Mouse (Mus musculus): Measurements from ENCODE around the gene Bicra. TPM values are rescaled to one million over a fixed set of nuclear protein-coding genes. Genes with fewer than 3 reads are reported as not detected.

Gene Bicra
- polyA plus RNA-seq, 1 experiment from 2014 or later: 10.7 TPM

DNA sequence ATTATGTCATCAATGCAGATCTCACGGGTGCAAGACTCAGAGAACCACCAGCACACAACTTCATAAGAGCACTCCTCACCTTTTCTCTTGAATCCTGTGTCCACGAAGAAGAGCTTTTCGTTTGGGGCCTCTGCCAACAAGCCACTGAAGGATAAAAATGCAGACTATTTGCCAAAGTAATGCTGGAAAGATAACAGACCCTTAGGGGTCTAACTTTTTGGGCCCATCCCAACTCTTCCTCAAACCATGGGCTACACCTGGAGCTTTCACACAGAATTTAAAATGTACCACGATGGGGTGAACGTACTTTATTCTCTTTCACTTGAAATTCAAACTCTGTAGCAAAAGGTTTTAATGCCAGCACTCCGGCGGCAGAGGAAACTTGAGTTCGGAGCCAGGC lies 102.5 kb downstream of the Bicra start:
- WGBS: 8% methylated on average over 8 of the region's 8 CpGs
- H3K4me3 ChIP-seq: peak overlapping the region; percentile 78
- H3K9me3 ChIP-seq: no peaks in the 10 kb centered on the region
- peak overlapping the region; percentile 99 for H3K27ac ChIP-seq
- peaks cover 30% of the 10 kb centered on the region for H3K4me1 ChIP-seq (replicated peaks)
- DNase-seq (ENCODE audit: low spot score): no peak
- H3K27me3 ChIP-seq (ENCODE audit: insufficient read depth, poor library complexity, severe bottlenecking): peaks cover 6% of the 10 kb centered on the region; the same call in 1 of the 2 replicates
- peaks cover 47% of the 10 kb centered on the region for H3K36me3 ChIP-seq

DNA sequence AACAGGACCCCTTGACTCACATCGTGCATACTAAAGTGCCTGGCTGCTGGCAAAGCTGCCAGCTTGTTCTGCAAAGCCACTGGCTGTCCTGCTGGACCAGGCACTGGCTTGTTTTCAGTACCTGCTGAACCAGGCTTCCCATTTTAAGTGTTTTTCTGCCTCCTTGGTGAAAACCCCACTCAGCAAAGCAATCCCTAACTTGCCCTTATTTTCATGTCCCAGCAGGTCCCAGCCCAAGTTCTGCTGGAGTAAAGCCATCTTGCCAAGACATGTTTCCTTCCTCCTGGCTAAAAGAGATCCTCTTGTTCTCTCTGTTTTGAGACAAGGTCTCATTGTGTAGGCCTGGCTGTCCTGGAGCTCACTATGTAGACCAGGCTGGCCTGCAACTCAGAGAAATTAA lies 103.4 kb downstream of the Bicra start:
- H3K36me3 ChIP-seq: peaks cover 52% of the 10 kb centered on the region
- 97% methylated on average over 1 of the region's 1 CpGs for WGBS
- H3K27me3 ChIP-seq (ENCODE audit: insufficient read depth, poor library complexity, severe bottlenecking): peaks cover 6% of the 10 kb centered on the region; the same call in 1 of the 2 replicates
- no peaks in the 10 kb centered on the region for H3K9me3 ChIP-seq
- peak overlapping the region; percentile 78 for H3K4me3 ChIP-seq
- no peak overlapping the region for H3K27ac ChIP-seq
- no peak for DNase-seq (ENCODE audit: low spot score)
- H3K4me1 ChIP-seq (replicated peaks): peaks cover 30% of the 10 kb centered on the region

DNA sequence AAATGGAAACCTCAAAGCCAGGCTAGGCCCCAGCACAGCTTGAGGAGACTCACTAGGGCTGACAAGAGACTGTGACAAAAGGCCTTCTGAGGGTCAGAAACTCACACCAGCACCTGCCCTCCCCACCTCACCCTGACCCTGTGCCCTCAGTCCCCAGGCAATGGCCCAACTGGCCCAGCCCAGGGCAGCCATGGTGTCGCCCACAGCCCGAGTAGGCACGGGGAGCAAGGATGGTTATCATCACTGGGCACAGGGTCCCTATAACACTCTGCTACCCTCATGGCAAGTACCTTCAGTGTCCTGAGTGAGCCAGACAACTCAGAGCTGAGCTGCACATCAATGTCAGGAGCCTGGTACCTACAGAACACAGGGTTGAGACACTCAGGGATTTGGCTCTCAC lies 109.1 kb downstream of the Bicra start:
- no peaks in the 10 kb centered on the region for H3K27me3 ChIP-seq (ENCODE audit: insufficient read depth, poor library complexity, severe bottlenecking)
- no peaks in the 10 kb centered on the region for H3K4me1 ChIP-seq (replicated peaks)
- no peak overlapping the region for H3K4me3 ChIP-seq
- H3K36me3 ChIP-seq: peaks cover 89% of the 10 kb centered on the region
- no peak for DNase-seq (ENCODE audit: low spot score)
- H3K9me3 ChIP-seq: peaks cover 8% of the 10 kb centered on the region
- no peak overlapping the region for H3K27ac ChIP-seq
- 93% methylated on average over 3 of the region's 3 CpGs for WGBS

DNA sequence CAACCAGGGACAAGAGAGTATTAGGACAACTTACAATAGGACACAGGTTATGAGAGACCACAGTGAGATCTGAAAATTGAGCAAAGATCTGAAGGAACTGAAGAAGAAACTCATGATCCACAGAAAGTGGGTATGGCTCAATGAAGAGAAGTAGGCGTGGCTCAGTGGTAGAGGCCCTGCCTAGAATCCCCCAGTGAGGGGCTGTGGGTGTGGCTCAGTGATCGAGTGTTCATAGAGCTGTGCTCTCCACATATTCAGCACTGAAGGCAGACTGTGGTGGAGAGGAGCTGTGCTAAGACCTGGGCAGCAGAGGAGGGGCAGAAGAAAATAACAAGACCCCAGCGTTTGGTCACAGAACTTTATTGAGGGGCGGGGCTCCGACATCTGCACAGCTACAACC lies 110.2 kb downstream of the Bicra start:
- no peak for DNase-seq (ENCODE audit: low spot score)
- Histone ChIP-seq H3K27ac (no peak overlapping the region), H3K36me3 (peaks cover 78% of the 10 kb centered on the region), H3K27me3 (ENCODE audit: insufficient read depth, poor library complexity, severe bottlenecking) (no peaks in the 10 kb centered on the region), H3K4me3 (no peak overlapping the region), H3K9me3 (peaks cover 8% of the 10 kb centered on the region), H3K4me1 (replicated peaks) (no peaks in the 10 kb centered on the region)
- WGBS: 92% methylated on average over 5 of the region's 5 CpGs

DNA sequence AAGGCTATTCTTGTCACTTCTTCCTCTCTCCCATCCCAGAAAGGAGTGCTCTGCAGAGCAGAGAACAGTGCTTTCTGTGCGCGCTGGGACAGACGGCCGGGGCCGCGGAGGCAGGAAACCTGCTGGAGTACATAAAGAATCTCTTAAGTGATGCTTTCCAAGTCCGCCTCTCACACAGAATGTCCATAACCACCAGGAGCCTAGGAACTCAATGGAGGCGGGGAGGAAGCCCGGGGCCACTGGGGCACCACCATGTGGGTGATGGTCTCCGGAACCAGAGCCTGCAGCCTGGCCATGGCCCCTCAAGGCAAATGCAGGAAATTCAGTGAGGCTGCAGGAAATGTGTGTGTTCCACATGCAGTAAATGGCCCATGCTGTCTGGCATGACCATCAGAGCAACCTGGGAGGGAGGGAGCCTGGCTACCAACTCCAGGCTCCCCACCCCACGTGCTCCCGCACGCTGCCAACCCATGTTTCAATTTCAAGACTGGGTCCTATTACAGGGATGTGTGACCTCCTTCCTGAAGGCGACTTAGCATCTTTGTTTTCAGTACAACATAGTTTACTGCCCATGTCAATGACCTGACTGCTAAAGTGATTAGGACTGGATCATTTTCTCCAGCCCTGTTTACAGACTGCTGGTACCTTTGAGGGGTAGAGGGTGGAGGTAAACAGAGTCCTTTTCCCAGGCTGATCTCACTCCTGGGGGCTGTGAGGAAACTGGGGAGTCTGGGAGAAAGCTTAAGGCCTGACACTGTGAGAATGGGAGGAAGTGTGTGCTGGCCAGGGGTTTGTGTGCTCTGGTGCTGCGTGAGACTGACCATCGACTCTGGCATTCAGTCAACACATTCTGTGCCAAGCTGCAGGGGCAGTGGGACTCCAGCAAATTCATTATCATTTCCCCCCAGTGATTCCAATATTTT lies 114.0 kb downstream of the Bicra start:
- H3K4me3 ChIP-seq: no peak overlapping the region
- DNase-seq (ENCODE audit: low spot score): no peak
- H3K36me3 ChIP-seq: peaks cover 40% of the 10 kb centered on the region
- H3K27me3 ChIP-seq (ENCODE audit: insufficient read depth, poor library complexity, severe bottlenecking): no peaks in the 10 kb centered on the region
- no peaks in the 10 kb centered on the region for H3K4me1 ChIP-seq (replicated peaks)
- no peak overlapping the region for H3K27ac ChIP-seq
- H3K9me3 ChIP-seq: peaks cover 11% of the 10 kb centered on the region
- WGBS: 66% methylated on average over 16 of the region's 16 CpGs

DNA sequence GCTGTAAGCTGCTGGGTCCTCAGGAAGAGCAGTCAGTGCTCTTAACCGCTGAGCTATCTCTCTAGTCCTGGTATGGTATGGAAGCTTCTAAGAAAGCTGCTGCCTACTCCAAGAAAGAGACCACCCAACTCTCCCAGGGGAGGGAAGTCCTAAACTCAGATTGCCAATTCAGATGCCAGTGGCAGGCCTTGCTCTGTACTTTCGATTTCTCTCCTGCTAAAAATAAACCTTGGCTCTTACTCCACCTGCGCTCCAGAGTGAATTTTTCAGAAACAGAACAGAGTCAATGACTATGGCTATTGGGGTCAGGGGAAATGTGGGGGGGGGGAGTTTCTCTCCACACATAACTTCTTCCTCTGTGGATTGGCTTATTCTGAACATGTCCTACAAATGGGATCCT lies 116.1 kb downstream of the Bicra start:
- Histone ChIP-seq H3K4me3 (no peak overlapping the region), H3K27ac (no peak overlapping the region), H3K9me3 (peaks cover 11% of the 10 kb centered on the region), H3K4me1 (replicated peaks) (no peaks in the 10 kb centered on the region), H3K27me3 (ENCODE audit: insufficient read depth, poor library complexity, severe bottlenecking) (no peaks in the 10 kb centered on the region), H3K36me3 (peaks cover 19% of the 10 kb centered on the region)
- no peak for DNase-seq (ENCODE audit: low spot score)
- 82% methylated on average over 3 of the region's 3 CpGs for WGBS

DNA sequence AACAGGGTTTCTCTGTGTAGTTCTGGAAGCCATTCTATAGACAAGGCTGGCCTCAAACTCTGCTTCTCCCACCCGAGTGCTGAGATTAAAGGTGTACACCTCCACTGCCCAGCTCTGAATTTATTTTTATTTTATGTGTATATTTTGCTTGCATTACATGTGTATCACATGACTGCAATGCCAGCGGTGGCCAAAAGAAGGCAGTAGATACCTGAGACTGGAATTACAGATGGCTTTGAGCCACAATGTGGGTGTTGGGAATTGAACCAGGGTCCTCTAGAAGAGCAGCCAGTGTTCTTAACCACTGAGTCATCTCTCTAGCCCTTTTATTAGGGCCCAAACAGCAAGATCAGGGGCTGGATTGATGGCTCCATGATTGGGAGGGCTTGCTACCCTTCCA lies 117.2 kb downstream of the Bicra start:
- no peaks in the 10 kb centered on the region for H3K4me1 ChIP-seq (replicated peaks)

DNA sequence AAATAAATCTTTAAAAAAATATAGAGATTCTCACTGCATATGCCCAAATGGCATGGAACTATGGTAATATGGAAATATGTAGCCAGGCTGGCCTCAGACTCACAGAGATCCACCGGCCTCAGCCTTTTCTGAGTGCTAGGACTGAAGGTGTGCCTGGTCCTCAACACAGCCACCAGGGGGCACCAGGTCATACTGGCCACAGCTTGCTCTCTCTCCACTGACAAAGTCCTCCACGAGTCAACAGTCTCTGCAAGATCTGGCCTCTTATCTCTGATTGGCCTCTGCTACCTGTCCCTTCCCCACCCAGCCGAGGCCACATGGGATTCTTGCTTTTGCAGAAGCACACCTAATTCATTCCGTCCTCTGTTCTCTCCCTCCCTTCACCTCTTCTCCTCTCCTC lies 117.8 kb downstream of the Bicra start:
- no peaks in the 10 kb centered on the region for H3K4me1 ChIP-seq (replicated peaks)
- peaks cover 2% of the 10 kb centered on the region for H3K36me3 ChIP-seq
- no peaks in the 10 kb centered on the region for H3K27me3 ChIP-seq (ENCODE audit: insufficient read depth, poor library complexity, severe bottlenecking)
- H3K27ac ChIP-seq: no peak overlapping the region
- 45% methylated on average over 4 of the region's 4 CpGs for WGBS
- peaks cover 6% of the 10 kb centered on the region for H3K9me3 ChIP-seq
- H3K4me3 ChIP-seq: no peak overlapping the region
- DNase-seq (ENCODE audit: low spot score): peak; percentile 36

More for the DNA sequence above, 117.2 kb downstream of the Bicra start:
- Histone ChIP-seq H3K9me3 (peaks cover 11% of the 10 kb centered on the region), H3K4me3 (no peak overlapping the region), H3K27me3 (ENCODE audit: insufficient read depth, poor library complexity, severe bottlenecking) (no peaks in the 10 kb centered on the region), H3K36me3 (peaks cover 8% of the 10 kb centered on the region), H3K27ac (no peak overlapping the region)
- 65% methylated on average over 2 of the region's 2 CpGs for WGBS
- no peak for DNase-seq (ENCODE audit: low spot score)

DNA sequence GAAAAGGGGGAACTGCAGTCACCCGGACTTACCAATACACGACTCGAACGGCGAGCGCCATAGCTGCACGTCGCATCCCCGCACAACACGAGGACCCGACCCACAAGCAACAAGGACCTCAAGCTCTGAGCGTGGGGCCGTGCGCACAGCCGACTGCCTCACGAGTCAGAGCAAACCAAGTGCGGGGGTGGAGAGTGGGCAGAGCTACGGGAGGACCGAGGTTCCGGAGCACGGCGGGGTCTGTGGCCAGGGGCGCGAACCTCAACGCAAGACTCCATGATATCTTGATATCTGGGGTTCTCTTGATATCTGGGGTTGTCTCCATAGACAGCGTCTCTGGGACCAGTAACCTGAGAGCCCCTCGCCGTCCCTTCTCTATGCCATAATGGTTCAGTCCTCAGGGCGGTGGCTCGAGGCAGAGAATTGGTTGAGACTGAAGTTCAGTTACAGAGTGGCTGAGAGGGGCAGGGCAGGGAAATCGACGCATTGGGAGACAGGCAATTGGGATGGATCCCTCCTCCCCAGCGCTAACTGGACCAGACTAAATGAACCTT lies 125.4 kb downstream of the Bicra start, which contains the start of gene Selenow:
TSS of gene Selenow (minus strand) at position 183 of the 554 bp plus-strand sequence.
- under 1% methylated on average over 33 of the region's 33 CpGs for WGBS
- no peaks in the 10 kb centered on the region for H3K9me3 ChIP-seq
- peak within 1 kb of the TSS; percentile 72 for H3K4me3 ChIP-seq

DNA sequence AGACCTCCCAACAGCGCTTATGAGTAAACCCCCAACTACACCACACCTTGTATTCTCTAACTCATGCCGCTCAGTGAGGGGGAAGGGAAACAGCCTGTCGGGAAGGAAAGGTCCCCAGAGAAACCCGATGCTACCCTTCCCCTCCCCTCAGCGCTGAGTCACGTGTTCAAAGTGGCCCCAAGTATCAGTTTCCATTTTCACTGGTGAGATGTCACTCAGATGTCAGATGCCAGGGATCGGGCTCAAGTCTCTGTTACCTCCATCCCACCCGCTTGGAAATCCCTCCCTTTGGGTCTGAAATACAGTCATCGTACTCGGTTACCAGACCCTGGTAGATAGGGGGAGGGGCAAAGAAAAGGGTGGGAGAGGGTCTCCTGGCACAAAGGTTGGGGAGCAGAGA lies 125.9 kb downstream of the Bicra start:
- Histone ChIP-seq H3K9me3 (no peaks in the 10 kb centered on the region), H3K27ac (peak overlapping the region; percentile 98), H3K27me3 (ENCODE audit: insufficient read depth, poor library complexity, severe bottlenecking) (peaks cover 7% of the 10 kb centered on the region), H3K4me1 (replicated peaks) (peaks cover 23% of the 10 kb centered on the region), H3K36me3 (peaks cover 40% of the 10 kb centered on the region), H3K4me3 (peak overlapping the region; percentile 72)
- DNase-seq (ENCODE audit: low spot score): peak; percentile 71
- 2% methylated on average over 10 of the region's 10 CpGs for WGBS

More for the DNA sequence above, 125.4 kb downstream of the Bicra start, which contains the start of gene Selenow:
- Histone ChIP-seq H3K4me1 (replicated peaks) (peaks cover 23% of the 10 kb centered on the region), H3K27ac (peak within 1 kb of the TSS; percentile 98), H3K36me3 (peaks cover 35% of the 10 kb centered on the region), H3K27me3 (ENCODE audit: insufficient read depth, poor library complexity, severe bottlenecking) (peaks cover 7% of the 10 kb centered on the region)
- peak; percentile 93 for DNase-seq (ENCODE audit: low spot score)

Other genes starting within 250 kb of the Bicra start
- gene Obox6, start 208.2 kb downstream of the Bicra start, polyA plus RNA-seq (2016; fragmentation: Nextera tagmentation; extraction: Ambion mirVana): not detected in 2 replicates
- gene Crx, start 168.0 kb downstream of the Bicra start, polyA plus RNA-seq (2016; fragmentation: Nextera tagmentation; extraction: Ambion mirVana): not detected in 2 replicates
- gene Crxos, start 165.3 kb downstream of the Bicra start, polyA plus RNA-seq (2016; fragmentation: Nextera tagmentation; extraction: Ambion mirVana): not detected in 2 replicates
- gene Selenow, start 125.5 kb downstream of the Bicra start, polyA plus RNA-seq (2016; fragmentation: Nextera tagmentation; extraction: Ambion mirVana): 902 and 1,086 TPM in 2 replicates
- gene Nop53, start 101.8 kb downstream of the Bicra start, polyA plus RNA-seq (2016; fragmentation: Nextera tagmentation; extraction: Ambion mirVana): 170 and 182 TPM in 2 replicates
- 12.1 and 12.5 TPM in 2 replicates for gene Ehd2, start 80.4 kb downstream of the Bicra start, polyA plus RNA-seq (2016; fragmentation: Nextera tagmentation; extraction: Ambion mirVana)
- gene Zfp541, start 13.9 kb upstream of the Bicra start, polyA plus RNA-seq (2016; fragmentation: Nextera tagmentation; extraction: Ambion mirVana): 0.04 TPM in 1 of 2 replicates, not detected in the other
- 193 and 221 TPM in 2 replicates for gene Napa, start 50.5 kb upstream of the Bicra start, polyA plus RNA-seq (2016; fragmentation: Nextera tagmentation; extraction: Ambion mirVana)
- 27.0 and 30.5 TPM in 2 replicates for gene Kptn, start 72.0 kb upstream of the Bicra start, polyA plus RNA-seq (2016; fragmentation: Nextera tagmentation; extraction: Ambion mirVana)
- gene Slc8a2, start 81.9 kb upstream of the Bicra start, polyA plus RNA-seq (2016; fragmentation: Nextera tagmentation; extraction: Ambion mirVana): 0.26 and 0.42 TPM in 2 replicates
- 117 and 173 TPM in 2 replicates for gene Meis3, start 127.2 kb upstream of the Bicra start, polyA plus RNA-seq (2016; fragmentation: Nextera tagmentation; extraction: Ambion mirVana)
- 22.0 and 22.3 TPM in 2 replicates for gene Dhx34, start 174.1 kb upstream of the Bicra start, polyA plus RNA-seq (2016; fragmentation: Nextera tagmentation; extraction: Ambion mirVana)
- 0.05 TPM in 1 of 2 replicates, not detected in the other for gene C5ar2, start 196.2 kb upstream of the Bicra start, polyA plus RNA-seq (2016; fragmentation: Nextera tagmentation; extraction: Ambion mirVana)
- 0.96 and 0.97 TPM in 2 replicates for gene C5ar1, start 211.6 kb upstream of the Bicra start, polyA plus RNA-seq (2016; fragmentation: Nextera tagmentation; extraction: Ambion mirVana)
- gene Inafm1, start 225.7 kb upstream of the Bicra start, polyA plus RNA-seq (2016; fragmentation: Nextera tagmentation; extraction: Ambion mirVana): 7.7 and 13.0 TPM in 2 replicates
- gene Ccdc9, start 238.9 kb upstream of the Bicra start, polyA plus RNA-seq (2016; fragmentation: Nextera tagmentation; extraction: Ambion mirVana): 32.2 and 37.4 TPM in 2 replicates